Mouse (Mus musculus) c-Kit-positive CD71-positive TER-119-negative erythroid progenitor cells, embryonic 14.5 days (primary cell): ENCODE results near the gene Ppp1r9a.
A peak's percentile ranks its signal among the peaks of the same experiment; 100 is the strongest.

Experiments used
- DNase-seq: peaks from one replicate; pipeline ENCODE4 v3.0.0-alpha.2; 2013; ENCODE audit warnings: low read depth

The Ppp1r9a gene

DNA sequence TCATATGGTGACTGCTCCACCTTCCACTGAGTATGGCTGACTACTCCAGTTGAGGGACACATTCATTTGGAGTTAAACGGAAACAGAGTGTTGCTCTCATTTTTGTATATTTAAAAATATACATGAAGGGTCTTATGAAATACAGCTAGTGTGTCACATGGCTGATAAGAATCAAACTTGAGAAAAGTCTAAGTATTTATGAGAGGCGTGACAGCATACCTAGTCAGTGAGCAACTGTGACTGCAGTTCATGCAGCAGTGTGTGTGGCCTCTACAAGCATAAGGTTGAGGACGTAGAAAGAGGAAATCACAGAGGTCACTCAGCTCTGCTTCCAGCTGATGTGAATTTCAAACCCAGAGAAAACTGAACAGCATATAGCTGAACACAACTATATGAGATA lies 145.3 kb downstream of the Ppp1r9a start:
- DNase-seq: no peak

- no peak for DNase-seq
These were observed 149.6 kb downstream of the Ppp1r9a start for GRCm38 (mm10) chr6:5052309-5052708.

DNA sequence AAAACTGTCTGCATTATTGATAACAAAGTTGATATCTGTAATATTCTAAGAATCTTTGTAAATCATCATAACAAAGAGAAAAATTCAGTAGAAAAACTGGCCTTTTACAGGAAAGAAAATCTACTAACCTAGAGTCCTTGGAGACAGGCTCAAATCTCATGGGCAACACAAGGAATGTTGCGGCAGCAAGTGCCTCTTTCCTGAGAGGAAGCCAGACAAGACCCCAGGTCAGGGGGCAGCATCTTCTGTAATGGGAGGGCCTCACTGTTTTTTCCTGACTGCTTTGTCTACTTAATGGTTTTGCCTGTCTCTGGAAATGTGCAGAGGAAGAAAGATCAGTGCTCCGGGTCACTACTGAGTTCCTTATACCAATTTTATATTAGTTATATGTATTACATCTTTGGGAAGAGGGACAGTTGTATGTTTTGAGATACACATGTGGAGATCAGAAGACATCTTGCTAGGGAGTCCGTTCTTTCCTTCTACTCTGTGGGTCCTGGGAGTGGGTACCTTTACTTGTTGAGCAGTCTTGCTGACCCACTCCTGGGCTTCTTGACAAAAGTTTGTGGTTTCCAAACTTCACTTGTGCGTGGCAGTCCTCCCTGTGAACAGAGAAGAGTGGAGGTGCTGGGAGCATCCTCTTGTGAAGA lies 151.9 kb downstream of the Ppp1r9a start:
- no peak for DNase-seq

- no peak for DNase-seq
These were observed 172.0 kb downstream of the Ppp1r9a start for GRCm38 (mm10) chr6:5074736-5075135.

DNA sequence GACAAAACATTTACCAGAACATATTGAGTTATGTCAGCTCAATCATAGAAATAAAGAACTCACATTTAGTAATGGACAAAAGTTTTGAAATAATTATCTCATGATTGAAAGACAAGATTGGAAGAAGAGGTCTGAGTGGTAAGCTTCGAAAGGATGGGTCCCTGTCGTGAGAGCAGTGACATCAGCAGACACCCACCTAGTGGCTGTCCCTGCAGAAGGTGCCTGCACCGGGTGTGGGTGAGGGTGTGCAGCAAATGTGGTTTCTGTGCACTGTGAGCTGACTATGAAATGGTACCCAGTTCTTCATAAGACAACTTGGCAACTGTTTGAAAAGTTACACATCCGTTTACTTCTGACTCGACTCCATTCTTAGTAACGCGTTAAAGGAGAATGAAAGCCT lies 173.0 kb downstream of the Ppp1r9a start:
- DNase-seq: no peak

DNA sequence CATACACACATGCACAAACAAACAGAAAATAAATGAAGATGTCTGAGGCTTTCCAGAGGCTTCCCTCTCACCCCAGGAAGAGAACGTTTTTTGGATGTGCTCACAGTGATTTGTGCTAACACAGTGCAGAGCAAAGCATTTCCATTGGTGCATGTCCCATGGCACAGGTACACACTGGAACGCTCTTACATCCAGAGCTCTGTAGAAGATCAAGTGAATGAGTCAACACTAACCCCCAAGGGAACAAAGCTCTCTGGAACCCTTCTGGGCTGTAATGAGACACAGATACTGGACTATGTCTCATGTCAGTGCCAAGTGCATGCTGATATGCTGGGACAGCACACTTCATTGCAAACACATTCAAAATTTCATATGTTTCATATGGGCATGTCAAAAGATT lies 175.3 kb downstream of the Ppp1r9a start:
- no peak for DNase-seq

- peak; percentile 17 for DNase-seq
These were observed 176.4 kb downstream of the Ppp1r9a start for GRCm38 (mm10) chr6:5079108-5079507.

DNA sequence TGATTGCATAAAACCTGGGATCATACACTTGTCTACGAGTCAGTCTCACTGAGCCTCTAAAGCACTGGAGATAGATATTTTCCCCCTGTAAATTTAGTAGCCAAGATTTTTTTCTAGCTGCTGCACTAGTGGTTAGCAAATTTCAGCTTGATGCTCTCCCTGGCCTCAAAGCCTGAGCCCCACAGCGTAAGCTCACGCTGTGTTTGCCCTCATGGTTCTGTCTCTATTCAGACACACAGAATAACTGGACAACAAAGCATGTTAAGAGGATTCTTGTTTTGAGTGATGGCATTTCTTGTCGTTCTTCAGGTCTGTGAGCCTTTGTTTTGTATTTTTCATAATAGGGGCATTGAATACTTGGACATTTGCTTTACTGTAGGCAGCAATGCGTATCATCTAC lies 177.4 kb downstream of the Ppp1r9a start:
- no peak for DNase-seq

GRCm38 (mm10) chr6:5080496-5080895 lies 177.8 kb downstream of the Ppp1r9a start:
- DNase-seq: no peak

DNA sequence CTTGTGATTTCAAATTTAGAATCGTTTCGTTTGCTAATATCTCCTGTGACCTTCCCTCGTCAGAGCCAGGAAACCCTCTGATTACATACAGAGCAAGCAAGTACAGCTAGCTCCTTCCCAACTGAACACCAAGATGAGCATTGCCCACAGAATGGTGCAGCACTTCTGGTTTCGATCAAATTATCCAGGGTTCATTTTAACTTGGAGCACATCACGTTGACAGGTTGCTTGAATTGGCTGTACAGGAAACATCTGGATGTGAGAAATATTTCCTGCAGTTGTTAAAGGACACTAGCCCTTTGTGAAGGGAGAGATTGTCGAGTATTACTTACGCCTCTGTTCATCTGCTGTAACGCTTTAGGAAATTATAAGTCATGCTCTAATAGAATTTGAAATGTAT lies 178.4 kb downstream of the Ppp1r9a start:
- DNase-seq: no peak

GRCm38 (mm10) chr6:5082144-5082543 lies 179.4 kb downstream of the Ppp1r9a start:
- DNase-seq: no peak

GRCm38 (mm10) chr6:5082740-5083139 lies 180.0 kb downstream of the Ppp1r9a start:
- DNase-seq: no peak

DNA sequence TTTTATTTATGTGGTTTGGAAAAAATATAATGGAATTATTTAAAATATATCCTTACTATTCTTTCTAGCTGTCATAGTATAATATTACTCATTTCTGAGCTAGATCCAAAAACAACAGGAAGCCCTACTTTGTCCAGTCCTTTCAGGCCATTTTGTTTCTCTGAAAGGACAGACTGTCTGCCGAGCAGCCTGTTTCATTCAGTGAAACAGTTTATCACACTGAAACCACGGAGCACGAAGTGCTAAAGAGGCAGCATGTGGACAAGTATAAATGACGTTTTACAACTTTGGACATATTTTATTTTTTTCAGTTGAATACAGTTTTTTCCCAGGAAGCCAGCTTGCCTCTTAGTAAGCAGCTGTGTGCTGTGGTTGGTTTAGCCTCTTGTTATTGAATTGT lies 181.2 kb downstream of the Ppp1r9a start:
- DNase-seq: no peak

GRCm38 (mm10) chr6:5091873-5092272 lies 189.2 kb downstream of the Ppp1r9a start:
- DNase-seq: no peak

- no peak for DNase-seq
These were observed 190.1 kb downstream of the Ppp1r9a start for GRCm38 (mm10) chr6:5092795-5093194.

- DNase-seq: no peak
These were observed 190.8 kb downstream of the Ppp1r9a start for GRCm38 (mm10) chr6:5093516-5093915.

GRCm38 (mm10) chr6:5095365-5095973 lies 192.8 kb downstream of the Ppp1r9a start:
- no peak for DNase-seq

GRCm38 (mm10) chr6:5097309-5097708 lies 194.6 kb downstream of the Ppp1r9a start:
- DNase-seq: no peak

DNA sequence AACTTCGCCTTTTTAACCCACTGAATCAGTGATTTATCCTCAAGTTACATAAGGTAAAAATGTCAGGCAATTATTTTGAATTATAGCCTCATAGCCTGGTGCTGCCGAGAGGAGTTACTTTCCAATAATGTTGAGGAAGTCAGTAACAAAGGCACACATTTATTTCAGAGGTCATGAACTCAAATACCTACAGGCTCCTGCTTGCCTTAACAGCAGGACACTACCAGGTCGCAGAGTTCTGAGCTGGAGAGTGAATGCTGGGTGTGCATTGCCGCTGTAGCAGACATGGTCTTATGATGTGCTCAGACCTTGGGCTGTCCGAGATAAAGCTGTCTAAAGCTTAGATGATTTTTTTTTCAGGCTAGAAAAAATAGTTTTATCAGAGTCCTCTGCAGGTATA lies 196.6 kb downstream of the Ppp1r9a start:
- DNase-seq: no peak

DNA sequence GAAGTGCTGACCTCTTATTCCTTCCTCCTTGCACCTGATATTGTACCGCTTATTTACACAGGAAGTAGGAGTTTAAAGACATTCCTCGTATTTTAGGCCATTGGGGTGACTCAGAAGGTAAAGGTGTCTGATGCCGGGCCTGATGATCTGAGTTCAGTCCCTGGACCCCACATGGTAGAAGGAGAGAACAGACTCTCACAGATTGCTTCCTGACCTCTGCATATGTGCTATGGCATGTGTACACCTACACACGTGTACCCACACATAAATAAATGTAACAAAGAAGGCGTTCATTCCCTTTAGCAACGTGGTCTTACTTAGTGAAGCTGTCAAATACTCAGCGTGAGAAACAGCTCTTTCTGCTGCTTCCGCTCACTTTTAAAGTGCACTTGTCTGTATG lies 197.1 kb downstream of the Ppp1r9a start:
- no peak for DNase-seq

DNA sequence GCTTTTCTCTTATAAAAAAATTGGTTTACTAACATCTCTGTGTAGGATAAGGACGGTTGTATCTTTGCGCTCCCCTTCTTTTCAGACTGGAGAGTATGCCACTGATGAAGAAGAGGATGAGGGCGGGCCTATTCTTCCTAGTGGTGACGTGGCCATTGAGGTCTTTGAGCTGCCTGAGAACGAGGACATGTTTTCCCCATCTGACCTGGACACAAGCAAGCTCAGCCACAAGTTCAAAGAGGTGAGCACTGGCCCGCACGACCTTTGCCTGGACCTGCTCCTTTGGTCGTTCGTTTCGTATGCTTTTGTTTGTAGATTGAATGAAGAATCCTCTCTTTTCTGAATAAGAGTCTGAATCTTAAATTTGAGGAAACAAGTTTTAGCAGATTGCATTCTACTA lies 197.6 kb downstream of the Ppp1r9a start:
- no peak for DNase-seq

DNA sequence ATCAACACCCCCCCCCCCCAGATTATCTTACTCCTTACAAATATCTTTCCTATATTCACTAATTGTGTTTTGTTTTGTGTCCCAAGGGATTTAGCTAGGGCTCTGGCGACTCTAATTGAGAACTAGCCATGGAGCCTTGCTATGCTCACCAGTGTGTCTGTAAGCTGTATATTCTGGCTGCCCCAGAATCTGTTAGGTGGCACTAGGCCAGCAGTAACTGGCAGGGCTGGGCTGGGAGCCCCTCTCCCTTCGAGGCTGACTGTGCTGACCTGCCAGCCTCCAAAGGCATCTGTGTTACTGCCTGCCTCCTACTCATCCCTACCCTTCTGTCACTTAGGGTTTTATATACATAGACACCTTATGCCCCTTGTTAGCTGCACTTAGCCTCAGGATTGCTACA lies 200.0 kb downstream of the Ppp1r9a start:
- no peak for DNase-seq

- DNase-seq: peak; percentile 5
These were observed 201.1 kb downstream of the Ppp1r9a start for GRCm38 (mm10) chr6:5103769-5104168.

GRCm38 (mm10) chr6:5104238-5104637 lies 201.5 kb downstream of the Ppp1r9a start:
- DNase-seq: no peak
